Mouse (Mus musculus) E14TG2a.4 (cell line): Measurements from ENCODE around the gene Cer1.

Source experiments
- CTCF ChIP-seq: conservative IDR thresholded peaks from 2 replicates; pipeline ENCODE4 v1.5.1; 2014; ENCODE audit warnings: low read length
- NANOG ChIP-seq: IDR thresholded peaks from 2 replicates; pipeline ENCODE4 v1.6.1; 2014; ENCODE audit warnings: borderline replicate concordance, low read length, mixed read lengths
- POU5F1 ChIP-seq: IDR thresholded peaks from 2 replicates; pipeline ENCODE4 v1.6.1; 2014; ENCODE audit warnings: low read length, borderline replicate concordance

- TF ChIP-seq CTCF, result no peak
- no peak for TF ChIP-seq POU5F1
- TF ChIP-seq NANOG, result no peak
Measured at GRCm38 (mm10) chr4:82885535-82885913, 576 bp upstream of the Cer1 start.
